Mouse (Mus musculus) left cerebral cortex, postnatal 36 days (tissue): ENCODE data around the gene Mttp. TPM values are rescaled to one million over a fixed set of nuclear protein-coding genes. Genes with fewer than 3 reads are reported as not detected.

Experiments used
- DNase-seq, 2 experiments: peaks; one replicate each; pipeline ENCODE4 v3.0.0; 2021 to 2022; ENCODE audit warnings: low spot score in 2 of 2, mixed read lengths in 1 of 2
- intact Hi-C: fragments of 180-260 bp; cut with DNase I; formaldehyde crosslinking; loops from one replicate; pipeline ENCODE4 v1.15.1; 2025
- total RNA-seq, 2 experiments: library from RNA; stranded (reverse); gene quantifications; 2 replicates each; pipeline ENCODE4 v1.2.3; 2021

Mttp gene
- total RNA-seq, 2 experiments from 2014 or later = 5.6 to 6.2 TPM

GRCm38 (mm10) chr3:138101936-138102335 lies 42.8 kb downstream of the Mttp start:
- DNase-seq = no peak
- intact Hi-C loops = no loop called here

- DNase-seq = no peak
- intact Hi-C loops = no loop called here
Observed at GRCm38 (mm10) chr3:138097718-138098117, 47.0 kb downstream of the Mttp start.

- DNase-seq = no peak
- intact Hi-C loops = no loop called here
Observed at GRCm38 (mm10) chr3:138096263-138097028, 48.3 kb downstream of the Mttp start.

- intact Hi-C loops = no loop called here
Observed at GRCm38 (mm10) chr3:138095718-138096117, 49.0 kb downstream of the Mttp start.

GRCm38 (mm10) chr3:138095301-138095700 lies 49.5 kb downstream of the Mttp start:
- DNase-seq = peak; percentile 35 to 37
- intact Hi-C loops = no loop called here

More at GRCm38 (mm10) chr3:138095718-138096117, 49.0 kb downstream of the Mttp start:
- no peak for DNase-seq

- intact Hi-C loops = loop anchor here (5.0 kb wide), 1 partner anchor 58 kb away; the partner anchor contains the start of genes Mttp and Trmt10a
- no peak for DNase-seq
Observed at GRCm38 (mm10) chr3:138083896-138084295, 60.9 kb downstream of the Mttp start.

- intact Hi-C loops = loop anchor here (5.0 kb wide), 1 partner anchor 59 kb away; the partner anchor contains the start of genes Mttp and Trmt10a
- DNase-seq = no peak
Observed at GRCm38 (mm10) chr3:138083073-138083637, 61.6 kb downstream of the Mttp start.

- DNase-seq = no peak
- intact Hi-C loops = no loop called here
Observed at GRCm38 (mm10) chr3:138078701-138079100, 66.1 kb downstream of the Mttp start.

- intact Hi-C loops = no loop called here
- DNase-seq = no peak
Observed at GRCm38 (mm10) chr3:138077476-138078340, 67.1 kb downstream of the Mttp start.

GRCm38 (mm10) chr3:138075209-138075608 lies 69.6 kb downstream of the Mttp start:
- no peak for DNase-seq

GRCm38 (mm10) chr3:138074214-138074613 lies 70.6 kb downstream of the Mttp start:
- intact Hi-C loops = no loop called here
- DNase-seq = no peak

More at GRCm38 (mm10) chr3:138075209-138075608, 69.6 kb downstream of the Mttp start:
- intact Hi-C loops = no loop called here

GRCm38 (mm10) chr3:138071476-138072073 lies 73.2 kb downstream of the Mttp start:
- DNase-seq = no peak
- intact Hi-C loops = no loop called here

- intact Hi-C loops = no loop called here
- DNase-seq = no peak
Observed at GRCm38 (mm10) chr3:138071004-138071403, 73.8 kb downstream of the Mttp start.

- intact Hi-C loops = no loop called here
- DNase-seq = no peak
Observed at GRCm38 (mm10) chr3:138069756-138070511, 74.8 kb downstream of the Mttp start.

- intact Hi-C loops = no loop called here
- no peak for DNase-seq
Observed at GRCm38 (mm10) chr3:138068103-138068502, 76.7 kb downstream of the Mttp start.

GRCm38 (mm10) chr3:138067288-138067687 lies 77.5 kb downstream of the Mttp start, which contains the start of gene Gm5105:
Gene Gm5105 (minus strand): TSS chr3:138067388.
- no peak for DNase-seq
- intact Hi-C loops = no loop called here

- intact Hi-C loops = no loop called here
- DNase-seq = peak in 1 of 2 experiments; percentile 55
Observed at GRCm38 (mm10) chr3:138066348-138066856, 78.4 kb downstream of the Mttp start.

- DNase-seq = no peak
Observed at GRCm38 (mm10) chr3:138065930-138066329, 78.8 kb downstream of the Mttp start.

More at GRCm38 (mm10) chr3:138065930-138066329, 78.8 kb downstream of the Mttp start:
- intact Hi-C loops = no loop called here
